Mouse (Mus musculus) heart, adult 10 weeks (tissue): ENCODE data around the gene Srp14. TPM values are rescaled to one million over a fixed set of nuclear protein-coding genes. Genes with fewer than 3 reads are reported as not detected.

Source experiments
- polyA plus RNA-seq: library from polyadenylated mRNA; stranded (reverse); fragments of 350-450 nt; fragmentation: Illumina TruSeq; extraction: RNeasy Lipid Tissue Mini Kit (QIAGEN cat#74804); gene quantifications from one replicate; pipeline ENCODE4 v1.2.3, GENCODE M21; 2014; ENCODE audit warnings: low read depth, low replicate concordance

Srp14 gene
- 153 TPM for polyA plus RNA-seq

GRCm38 (mm10) chr2:118479550-118479909, at the start of gene Srp14:
Gene Srp14 (minus strand): TSS chr2:118479711.

Other genes with a start within 250 kb of the Srp14 start
- not detected for gene Fsip1, start 222.7 kb downstream of the Srp14 start, polyA plus RNA-seq
- 0.18 TPM for gene Gpr176, start 106.3 kb downstream of the Srp14 start, polyA plus RNA-seq
- gene Eif2ak4, start 91.1 kb downstream of the Srp14 start, polyA plus RNA-seq, result 5.0 TPM
- 2.6 TPM for gene Bmf, start 70.0 kb upstream of the Srp14 start, polyA plus RNA-seq
- gene Bub1b, start 118.5 kb upstream of the Srp14 start, polyA plus RNA-seq, result 0.58 TPM
- 15.7 TPM for gene Pak6, start 183.6 kb upstream of the Srp14 start, polyA plus RNA-seq
- gene Ankrd63, start 224.3 kb upstream of the Srp14 start, polyA plus RNA-seq, result 1.6 TPM
- 2.8 TPM for gene Plcb2, start 248.7 kb upstream of the Srp14 start, polyA plus RNA-seq